23 mouse cellular contexts compared by ENCODE assay signal in the genomic region with DNA sequence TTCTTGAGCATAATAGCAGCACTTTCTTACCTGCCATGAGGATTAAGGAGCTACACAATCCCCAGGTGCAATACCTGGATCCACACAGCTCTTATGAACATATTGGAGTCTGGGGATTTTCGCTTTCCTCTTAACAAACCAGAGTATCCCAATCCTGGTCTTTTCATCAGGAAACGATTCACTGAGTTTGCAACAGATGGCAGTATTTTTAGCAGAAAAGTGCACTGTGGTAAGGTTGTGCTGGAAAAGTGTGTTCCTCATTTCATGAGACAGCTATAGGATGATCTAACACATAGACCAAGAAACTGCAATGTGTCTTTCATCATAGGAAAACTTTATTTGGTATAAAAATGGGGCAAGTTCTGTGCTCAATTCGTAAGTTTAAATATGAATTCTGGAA.
DNase-seq lines count a peak whose midpoint lies in the region; ATAC-seq and TF ChIP-seq lines count a peak whose summit lies in the region.
"Had no signal": no experiment of that assay in that cellular context is flagged by ENCODE, and none has a peak within 500 bp of the region (broad histone marks: within the 10 kb centered on the region; RNA-seq: fewer than 3 reads in every experiment).

No protein-coding gene starts in this region.

- 86% methylated on average over 3 of the region's 3 CpGs for WGBS in midbrain, postnatal 0 days
- 89% methylated on average over 3 of the region's 3 CpGs for WGBS in midbrain, embryonic 13.5 days

- TF ChIP-seq CTCF in midbrain, postnatal 0 days (IDR thresholded peaks at IDR 0.05), result peak; percentile 23; the same call in 1 of the 2 replicates
- no peak for TF ChIP-seq CTCF in cortical plate, adult 2 months (IDR thresholded peaks at IDR 0.05; ENCODE audit: extremely low read depth, insufficient read depth, low read length)

- no peaks in the 10 kb centered on the region for H3K9me3 ChIP-seq in midbrain, postnatal 0 days (ENCODE audit: low read length)
- no peaks in the 10 kb centered on the region for H3K9me3 ChIP-seq in midbrain, embryonic 13.5 days
- H3K9me3 ChIP-seq: embryonic facial prominence, embryonic 12.5 days; forebrain, embryonic 13.5 days; hindbrain, embryonic 12.5 days; hindbrain, embryonic 15.5 days had no signal

- H3K27me3 ChIP-seq in midbrain, postnatal 0 days (ENCODE audit: insufficient read depth, low read length), result no peaks in the 10 kb centered on the region
- H3K27me3 ChIP-seq in midbrain, embryonic 13.5 days, result no peaks in the 10 kb centered on the region
- H3K27me3 ChIP-seq: embryonic facial prominence, embryonic 12.5 days; forebrain, embryonic 13.5 days; hindbrain, embryonic 12.5 days; hindbrain, embryonic 15.5 days had no signal

- ATAC-seq in frontal cortex, adult (ENCODE audit: low TSS enrichment), result peak; percentile 56
- no peak for ATAC-seq in midbrain, postnatal 0 days (ENCODE audit: low FRiP score)
- no peak for ATAC-seq in midbrain, embryonic 13.5 days
- ATAC-seq: CD4-positive, CD25-positive, alpha-beta regulatory T cell, adult 4 months; forebrain, embryonic 13.5 days; forebrain, embryonic 16.5 days had no signal

- no peaks in the 10 kb centered on the region for H3K4me1 ChIP-seq in midbrain, postnatal 0 days (ENCODE audit: insufficient read depth, low read length)
- H3K4me1 ChIP-seq in midbrain, embryonic 13.5 days (replicated peaks), result peaks cover 4% of the 10 kb centered on the region; the same call in 1 of the 2 replicates
- H3K4me1 ChIP-seq in cortical plate, adult 2 months (ENCODE audit: control insufficient read depth, insufficient read depth, low read length), result no peaks in the 10 kb centered on the region; the same call in 1 of the 2 replicates
- H3K4me1 ChIP-seq: embryonic facial prominence, embryonic 12.5 days; forebrain, embryonic 13.5 days; hindbrain, embryonic 12.5 days; hindbrain, embryonic 15.5 days had no signal

- no peak overlapping the region for H3K9ac ChIP-seq in midbrain, postnatal 0 days (replicated peaks; ENCODE audit: low read length, poor library complexity, severe bottlenecking)
- no peak overlapping the region for H3K9ac ChIP-seq in midbrain, embryonic 13.5 days (replicated peaks)
- H3K9ac ChIP-seq: embryonic facial prominence, embryonic 12.5 days; forebrain, embryonic 13.5 days; hindbrain, embryonic 12.5 days; hindbrain, embryonic 15.5 days had no signal

- no peaks in the 10 kb centered on the region for H3K36me3 ChIP-seq in midbrain, postnatal 0 days (ENCODE audit: insufficient read depth, low read length)
- H3K36me3 ChIP-seq in midbrain, embryonic 13.5 days, result no peaks in the 10 kb centered on the region
- H3K36me3 ChIP-seq: embryonic facial prominence, embryonic 12.5 days; hindbrain, embryonic 12.5 days; hindbrain, embryonic 15.5 days had no signal

- no peak for DNase-seq in frontal cortex, postnatal 10 days (ENCODE audit: low spot score in 2 of 2)
- DNase-seq in midbrain, postnatal 0 days (ENCODE audit: low spot score), result no peak
- DNase-seq in gastrocnemius, adult 18-20 months (ENCODE audit: low spot score), result no peak
- DNase-seq: adrenal gland, adult 2 months; adrenal gland, postnatal 14 days; cerebellum, adult 11-12 months; cerebellum, adult 8-10 months; cerebellum, postnatal 10 days; cerebellum, postnatal 36 days; gastrocnemius, adult 2 months; gastrocnemius, postnatal 14 days; heart, adult 11 months had no signal

- no peak overlapping the region for H3K27ac ChIP-seq in midbrain, postnatal 0 days (ENCODE audit: low read depth, low read length)
- H3K27ac ChIP-seq in midbrain, embryonic 13.5 days, result no peak overlapping the region
- H3K27ac ChIP-seq in cortical plate, adult 2 months (ENCODE audit: insufficient read depth, low read length), result peak overlapping the region; percentile 66; the same call in 1 of the 2 replicates
- H3K27ac ChIP-seq: embryonic facial prominence, embryonic 12.5 days; forebrain, embryonic 13.5 days; gastrocnemius, adult 2 months; hindbrain, embryonic 12.5 days; hindbrain, embryonic 15.5 days had no signal

- H3K4me2 ChIP-seq in midbrain, postnatal 0 days (ENCODE audit: low read depth, low read length, poor library complexity, severe bottlenecking), result no peak overlapping the region
- H3K4me2 ChIP-seq in midbrain, embryonic 13.5 days (replicated peaks), result no peak overlapping the region
- H3K4me2 ChIP-seq: embryonic facial prominence, embryonic 12.5 days; forebrain, embryonic 13.5 days; heart, embryonic 11.5 days; hindbrain, embryonic 12.5 days; hindbrain, embryonic 15.5 days had no signal

- no peak overlapping the region for H3K4me3 ChIP-seq in midbrain, postnatal 0 days (ENCODE audit: low read depth, low read length)
- H3K4me3 ChIP-seq in midbrain, embryonic 13.5 days (replicated peaks), result no peak overlapping the region
- H3K4me3 ChIP-seq in cortical plate, adult 2 months (ENCODE audit: insufficient read depth, low read length), result no peak overlapping the region
- H3K4me3 ChIP-seq: embryonic facial prominence, embryonic 12.5 days; erythroblast, embryonic 14.5 days; forebrain, embryonic 13.5 days; gastrocnemius, adult 2 months; hindbrain, embryonic 12.5 days; hindbrain, embryonic 15.5 days had no signal

- no peak for TF ChIP-seq POLR2A in cortical plate, adult 2 months (IDR thresholded peaks at IDR 0.05; ENCODE audit: extremely low read depth, insufficient read depth, low read length)
